Mouse (Mus musculus) embryonic fibroblast, embryonic 13.5 days (primary cell): Measurements from ENCODE around the gene Tiam1. TPM values are rescaled to one million over a fixed set of nuclear protein-coding genes. Genes with fewer than 3 reads are reported as not detected.
"Not testable (repeated sequence)": the region's sequence is repeated elsewhere in the genome, so short reads cannot be mapped to it uniquely, and the experiment has no call there.

Experiments used
- H3K27ac ChIP-seq: 2 replicates; pipeline ENCODE4 v1.5.1; 2012; ENCODE audit warnings: low read length, control low read depth, inconsistent platforms; ENCODE audit not compliant: insufficient read depth
- H3K4me1 ChIP-seq: 2 replicates; pipeline ENCODE4 v1.6.1; 2011; ENCODE audit warnings: low read length; ENCODE audit not compliant: control insufficient read depth, insufficient read depth
- H3K4me3 ChIP-seq: 2 replicates; pipeline ENCODE4 v1.5.1; 2011; ENCODE audit warnings: mild to moderate bottlenecking, control low read depth, low read length; ENCODE audit not compliant: insufficient read depth
- CTCF ChIP-seq: IDR thresholded peaks from 2 replicates; pipeline ENCODE4 v1.5.1; 2011; ENCODE audit warnings: mild to moderate bottlenecking, control low read depth, low read length, moderate library complexity, borderline replicate concordance; ENCODE audit not compliant: insufficient read depth
- POLR2A ChIP-seq: IDR thresholded peaks from 2 replicates; pipeline ENCODE4 v1.6.1; 2011; ENCODE audit warnings: low read depth, mild to moderate bottlenecking, control low read depth, low read length, moderate library complexity
- polyA plus RNA-seq: library from polyadenylated mRNA; stranded (reverse); fragments of >200 nt; gene quantifications from 2 replicates; pipeline ENCODE4 v1.2.4, GENCODE M21; 2011; ENCODE audit warnings: low read depth; ENCODE audit not compliant: missing spikeins, insufficient read length

Gene Tiam1
- polyA plus RNA-seq, 1 experiment, result 17.8 TPM

DNA sequence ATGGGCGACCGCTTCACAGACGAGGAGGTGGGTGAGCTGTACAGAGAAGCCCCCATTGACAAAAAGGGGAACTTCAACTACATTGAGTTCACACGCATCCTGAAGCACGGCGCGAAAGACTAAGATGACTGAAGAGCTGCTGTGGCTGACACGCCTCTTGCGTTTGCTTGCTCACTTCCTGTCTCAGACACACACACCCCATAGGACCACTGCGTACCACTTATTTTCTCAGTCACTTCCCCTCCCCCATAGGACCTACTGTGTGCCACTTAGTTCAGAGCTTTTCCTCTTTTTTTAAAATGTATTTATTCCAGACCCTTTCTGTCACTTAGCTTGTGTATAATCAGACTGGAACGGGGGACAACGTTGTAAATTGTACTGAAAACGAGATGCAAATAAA lies 53.2 kb downstream of the Tiam1 start:
- no peak overlapping the region for H3K27ac ChIP-seq
- no peak for TF ChIP-seq POLR2A
- no peak for TF ChIP-seq CTCF
- H3K4me3 ChIP-seq, result no peak overlapping the region
- H3K4me1 ChIP-seq, result no peaks in the 10 kb centered on the region

DNA sequence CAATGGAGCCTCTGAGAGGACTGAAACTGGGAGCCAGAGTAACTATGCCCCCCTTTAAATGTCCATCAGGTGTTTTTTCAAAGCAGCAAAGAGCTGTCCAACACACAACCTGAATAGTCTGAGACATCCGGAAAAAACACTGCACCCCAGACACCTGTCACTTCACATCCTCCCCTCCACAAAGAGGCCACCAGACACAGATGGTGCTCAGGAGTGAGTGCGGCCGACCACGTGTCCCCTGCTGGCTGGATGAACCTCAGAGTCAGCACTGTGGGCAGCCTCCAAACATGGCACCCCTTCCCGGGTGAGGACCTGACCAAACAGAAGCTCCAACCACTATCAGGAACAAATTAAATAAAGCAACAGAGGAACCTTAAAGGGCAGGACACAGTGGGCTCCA lies 56.3 kb downstream of the Tiam1 start:
- Histone ChIP-seq H3K4me1 (no peaks in the 10 kb centered on the region), H3K4me3 (no peak overlapping the region), H3K27ac (no peak overlapping the region)
- TF ChIP-seq POLR2A (no peak), CTCF (no peak)

DNA sequence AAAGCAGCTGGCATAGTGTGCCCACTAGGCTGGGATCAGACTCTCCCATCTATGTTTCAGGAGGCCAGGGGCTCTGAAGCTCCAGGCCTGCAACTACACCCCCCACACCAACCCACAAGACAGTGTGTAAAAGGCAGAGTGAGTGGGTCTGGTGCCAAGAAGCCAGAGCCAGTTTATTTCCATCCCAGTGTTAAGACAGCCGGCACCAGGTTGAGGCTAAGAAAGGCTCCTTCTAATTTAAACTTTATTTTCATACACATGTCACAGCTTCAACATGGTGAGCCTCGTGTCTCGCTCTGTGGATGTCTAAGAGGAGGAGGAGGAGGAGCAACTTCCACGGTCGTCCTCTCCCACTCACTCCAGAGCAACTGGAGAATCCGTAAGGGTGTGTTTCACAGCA lies 57.5 kb downstream of the Tiam1 start:
- TF ChIP-seq CTCF (no peak), POLR2A (no peak)
- Histone ChIP-seq H3K4me1 (no peaks in the 10 kb centered on the region), H3K27ac (no peak overlapping the region), H3K4me3 (no peak overlapping the region)

- H3K4me3 ChIP-seq, result no peak overlapping the region
- no peaks in the 10 kb centered on the region for H3K4me1 ChIP-seq
- H3K27ac ChIP-seq, result no peak overlapping the region
- TF ChIP-seq POLR2A, result no peak
- TF ChIP-seq CTCF, result no peak
Observed at GRCm38 (mm10) chr16:90085580-90085979, 58.0 kb downstream of the Tiam1 start.

DNA sequence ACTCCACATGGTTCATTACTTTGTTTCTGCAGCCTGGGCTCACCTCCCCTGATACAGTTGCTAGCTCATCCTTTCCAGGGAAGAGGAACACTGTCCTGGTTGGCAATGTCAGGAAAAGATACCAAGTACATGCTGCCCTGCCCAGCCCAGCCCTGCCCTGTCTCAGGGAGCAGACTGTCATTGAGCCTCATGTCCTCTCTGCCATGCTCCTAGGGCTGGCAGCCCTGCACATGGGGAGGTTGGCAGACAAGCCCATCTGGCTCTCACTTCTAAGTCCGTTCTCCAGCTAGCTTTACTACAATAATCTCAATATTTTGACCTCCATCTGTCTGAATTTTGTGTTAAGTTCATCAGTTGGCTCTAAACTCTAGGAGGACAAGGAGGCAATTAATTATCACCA lies 62.4 kb downstream of the Tiam1 start:
- no peaks in the 10 kb centered on the region for H3K4me1 ChIP-seq
- H3K4me3 ChIP-seq, result no peak overlapping the region
- no peak for TF ChIP-seq POLR2A
- TF ChIP-seq CTCF, result no peak
- H3K27ac ChIP-seq, result no peak overlapping the region

DNA sequence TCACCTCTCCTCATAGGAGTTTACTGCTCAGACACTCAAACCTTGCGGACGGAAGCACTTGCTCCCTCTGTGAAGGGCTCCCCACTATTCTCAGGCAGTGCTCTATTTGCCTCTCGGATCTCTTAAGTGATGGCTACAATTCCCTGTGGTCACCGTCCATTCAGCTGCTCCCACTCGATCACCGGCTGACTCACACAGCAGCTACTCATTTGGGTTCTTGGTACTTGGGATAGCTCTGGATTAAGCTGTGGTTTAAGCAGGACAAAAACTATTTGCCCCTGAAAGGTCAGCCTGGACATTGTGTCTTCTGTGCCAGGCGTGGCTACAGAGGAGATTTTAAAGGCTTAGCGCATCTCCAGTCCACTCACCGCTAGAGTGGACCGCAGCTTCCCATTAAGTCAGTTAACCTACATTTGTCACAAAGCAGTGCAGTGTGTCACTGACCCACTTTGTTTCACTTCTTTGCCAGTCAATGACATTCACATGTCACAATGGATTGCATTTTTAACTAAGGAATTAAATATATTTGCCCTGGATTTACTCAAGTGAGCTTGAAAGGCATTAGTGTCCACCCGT lies 64.7 kb downstream of the Tiam1 start:
- H3K4me3 ChIP-seq, result no peak overlapping the region
- H3K27ac ChIP-seq, result no peak overlapping the region
- no peaks in the 10 kb centered on the region for H3K4me1 ChIP-seq
- TF ChIP-seq CTCF, result no peak

DNA sequence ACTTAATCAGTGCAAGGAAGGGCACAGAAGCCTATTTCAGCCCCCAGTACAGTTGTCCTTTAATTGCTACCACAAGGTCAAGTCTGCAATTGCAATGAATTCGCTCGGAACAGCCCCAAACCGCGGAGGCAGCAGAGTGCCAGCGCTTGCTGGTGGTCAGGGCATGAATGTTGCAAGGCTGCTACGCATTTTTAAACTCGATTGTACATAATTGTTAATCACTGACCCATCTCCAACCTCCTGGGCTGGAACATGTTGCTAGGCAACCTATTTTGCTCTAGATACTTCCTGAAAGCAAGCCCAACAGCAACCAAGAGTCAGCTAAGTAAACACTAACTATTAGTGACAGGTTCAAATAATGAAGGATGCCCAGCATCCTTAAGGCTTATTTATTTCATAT lies 70.1 kb downstream of the Tiam1 start:
- H3K4me1 ChIP-seq, result no peaks in the 10 kb centered on the region; the same call in 1 of the 2 replicates

DNA sequence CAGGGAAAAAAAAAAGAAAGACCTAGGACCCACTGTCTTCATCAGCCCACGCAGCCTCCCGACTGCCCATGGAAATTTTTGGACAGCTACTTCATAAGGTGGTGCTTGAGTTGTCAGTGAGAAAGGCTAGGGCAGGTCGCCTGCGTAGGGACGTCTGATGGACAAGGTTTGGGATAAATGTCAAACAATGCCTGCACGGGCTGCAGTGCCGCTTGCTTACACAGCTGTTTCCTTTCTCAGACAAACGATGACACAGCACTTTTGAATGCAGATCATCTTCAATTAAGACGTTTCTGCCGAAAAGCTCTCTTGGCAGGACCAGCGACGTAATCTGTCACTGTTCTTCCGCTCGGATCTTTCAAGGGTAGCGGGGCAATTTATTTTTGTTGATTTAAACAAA lies 70.9 kb downstream of the Tiam1 start:
- TF ChIP-seq CTCF (no peak), POLR2A (no peak)
- no peaks in the 10 kb centered on the region; the same call in 1 of the 2 replicates for H3K4me1 ChIP-seq

More for the DNA sequence above, 70.1 kb downstream of the Tiam1 start:
- TF ChIP-seq CTCF (no peak), POLR2A (no peak)
- Histone ChIP-seq H3K27ac (no peak overlapping the region), H3K4me3 (no peak overlapping the region)

DNA sequence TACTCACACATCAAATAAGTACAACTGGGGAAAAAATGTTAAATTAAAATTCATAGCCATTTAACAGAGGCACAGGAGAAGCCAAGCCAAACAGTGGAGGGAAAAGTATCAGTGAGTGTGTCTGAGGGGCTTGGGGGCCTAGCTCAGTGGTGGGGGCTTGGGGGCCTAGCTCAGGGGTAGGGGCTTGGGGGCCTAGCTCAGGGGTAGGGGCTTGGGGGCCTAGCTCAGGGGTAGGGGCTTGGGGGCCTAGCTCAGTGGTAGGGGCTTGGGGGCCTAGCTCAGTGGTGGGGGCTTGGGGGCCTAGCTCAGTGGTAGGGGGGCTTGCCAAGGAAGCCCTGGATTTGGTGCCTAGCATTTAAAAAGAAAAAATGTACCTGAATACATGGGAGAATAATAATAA lies 72.4 kb downstream of the Tiam1 start:
- H3K27ac ChIP-seq, H3K4me1 ChIP-seq, H3K4me3 ChIP-seq: not testable (repeated sequence)

More for the DNA sequence above, 70.9 kb downstream of the Tiam1 start:
- Histone ChIP-seq H3K27ac (no peak overlapping the region), H3K4me3 (no peak overlapping the region)

DNA sequence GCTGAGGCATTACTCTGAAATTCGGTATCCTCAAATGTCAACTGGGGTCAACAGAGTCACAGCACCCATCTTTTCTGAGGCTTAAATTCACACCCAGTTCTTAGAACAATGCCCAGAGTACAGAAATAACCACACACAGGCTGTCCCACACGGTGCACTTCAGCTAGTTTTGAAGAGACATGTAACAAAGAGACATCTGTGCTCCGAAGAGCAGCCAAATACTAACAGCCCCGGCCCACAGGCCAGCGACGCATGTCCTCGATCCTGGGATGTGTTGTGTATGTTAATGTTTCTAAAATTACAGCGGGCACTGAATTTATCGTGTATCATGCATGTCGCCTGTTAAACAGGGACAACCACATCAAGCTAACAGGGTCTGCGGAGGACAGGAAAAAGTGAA lies 73.5 kb downstream of the Tiam1 start:
- TF ChIP-seq POLR2A, result no peak
- TF ChIP-seq CTCF, result no peak
- Histone ChIP-seq H3K27ac (no peak overlapping the region), H3K4me3 (no peak overlapping the region), H3K4me1 (no peaks in the 10 kb centered on the region; the same call in 1 of the 2 replicates)

DNA sequence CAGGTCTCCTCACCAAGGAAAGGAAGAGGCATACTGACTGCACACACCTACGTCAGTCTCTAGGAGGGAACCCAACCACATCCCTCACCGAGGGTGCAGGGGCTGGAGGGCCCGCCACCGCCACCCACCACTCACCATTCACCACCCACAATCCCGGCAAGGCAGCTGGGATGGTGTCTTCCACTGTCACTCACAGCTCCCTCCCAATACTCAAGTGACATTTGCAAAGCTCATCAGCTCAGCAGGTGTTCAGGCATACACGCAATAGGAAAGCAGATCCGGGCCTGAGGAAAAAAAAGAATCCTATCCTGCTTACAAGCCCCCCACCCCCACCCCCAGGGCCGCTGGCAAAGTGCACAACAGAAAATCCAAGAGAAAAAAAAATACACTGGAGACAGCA lies 74.4 kb downstream of the Tiam1 start:
- no peak overlapping the region for H3K27ac ChIP-seq
- H3K4me1 ChIP-seq, result no peaks in the 10 kb centered on the region; the same call in 1 of the 2 replicates
- TF ChIP-seq CTCF (no peak), POLR2A (no peak)
- H3K4me3 ChIP-seq, result no peak overlapping the region
